Mouse (Mus musculus) pancreas, adult 10 weeks (tissue): ENCODE measurements around the gene Gm21739. TPM values are rescaled to one million over a fixed set of nuclear protein-coding genes. Genes with fewer than 3 reads are reported as not detected.

Experiments
- polyA plus RNA-seq: library from polyadenylated mRNA; stranded (reverse); fragments of 350-450 nt; fragmentation: Illumina TruSeq; extraction: RNeasy Lipid Tissue Mini Kit (QIAGEN cat#74804); gene quantifications from one replicate; pipeline ENCODE4 v1.2.3, GENCODE M21; 2015; ENCODE audit warnings: low read depth, low replicate concordance; ENCODE audit not compliant: insufficient read depth

The Gm21739 gene
- not detected for polyA plus RNA-seq

GRCm38 (mm10) chrY:44264344-44264743, at the start of gene Gm21739:
TSS of gene Gm21739 (minus strand) at chrY:44264444.

